Mouse (Mus musculus): ENCODE measurements at regions not wholly inside any gene's neighbourhood (a gene's known extent, or its start where the extent isn't known, plus 50 kb on each side); places are given as distances from the start of the nearest gene placed in this dataset.

DNA sequence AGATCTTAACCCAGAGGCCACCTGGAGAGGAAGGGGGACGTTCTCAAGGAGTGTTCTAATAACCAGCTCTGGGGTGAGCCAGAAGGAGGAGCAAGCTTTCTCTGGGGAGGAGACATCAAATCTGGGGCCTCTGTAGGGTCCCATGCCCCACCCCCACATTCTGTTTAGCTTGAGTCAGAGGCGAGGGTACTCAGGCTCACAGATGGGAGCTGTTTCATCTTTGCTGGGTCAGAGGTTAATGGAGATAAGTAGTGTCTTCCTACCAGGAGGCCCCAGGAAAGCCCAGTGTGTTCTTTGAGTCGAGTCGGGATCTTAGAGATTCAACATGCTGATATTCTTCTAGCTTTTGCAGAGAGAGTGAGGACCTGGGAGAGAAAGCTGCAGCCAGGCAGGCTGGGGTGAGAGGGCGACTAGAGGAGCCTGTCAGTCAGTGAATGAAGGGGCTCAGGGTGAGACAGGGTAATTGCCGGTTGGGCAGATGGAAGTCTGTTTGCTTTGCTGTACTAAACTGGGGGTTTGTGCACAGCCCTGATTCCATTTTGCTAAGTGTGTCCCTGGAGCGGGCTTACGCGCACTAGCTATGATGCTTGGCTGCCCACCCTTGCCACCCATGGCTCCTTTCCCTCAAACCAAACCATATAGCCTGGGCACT lies 124.0 kb downstream of the Dact1 start:
- 37% methylated on average over 9 of the region's 9 CpGs for WGBS
- Histone ChIP-seq H3K27ac (replicated peaks) (no peak overlapping the region), H3K27me3 (no peaks in the 10 kb centered on the region), H3K9ac (no peak overlapping the region), H3K4me1 (replicated peaks) (peaks cover 21% of the 10 kb centered on the region), H3K4me3 (no peak overlapping the region), H3K4me2 (no peak overlapping the region), H3K36me3 (no peaks in the 10 kb centered on the region), H3K9me3 (no peaks in the 10 kb centered on the region)
- ATAC-seq (ENCODE audit: low FRiP score, low read depth), result no peak

DNA sequence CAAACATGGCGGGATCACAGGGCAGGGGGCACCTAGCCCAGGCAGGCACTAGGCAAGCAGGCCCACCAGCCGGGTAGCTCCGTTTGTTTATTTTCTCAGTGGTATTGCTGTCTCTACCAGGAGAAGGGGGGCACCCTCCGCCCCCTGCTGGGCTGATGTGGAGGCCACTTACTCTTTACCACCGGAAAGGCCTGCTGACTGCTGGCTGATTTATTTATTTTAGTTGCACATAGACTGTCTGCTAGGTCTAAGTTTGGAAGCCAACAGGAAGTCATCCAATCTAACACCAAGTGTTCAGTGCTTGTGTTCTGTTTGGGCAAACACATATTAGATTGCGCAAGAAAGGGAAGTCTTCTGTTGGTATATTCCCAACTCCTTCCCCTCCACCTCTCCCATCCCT lies 128.6 kb downstream of the Dact1 start:
- no peak for ATAC-seq (ENCODE audit: low FRiP score, low read depth)
- Histone ChIP-seq H3K4me2 (no peak overlapping the region), H3K27ac (replicated peaks) (no peak overlapping the region), H3K27me3 (no peaks in the 10 kb centered on the region), H3K36me3 (no peaks in the 10 kb centered on the region), H3K4me1 (replicated peaks) (peaks cover 4% of the 10 kb centered on the region; the same call in 1 of the 2 replicates), H3K4me3 (no peak overlapping the region), H3K9me3 (no peaks in the 10 kb centered on the region), H3K9ac (no peak overlapping the region)
- WGBS, result 53% methylated on average over 6 of the region's 6 CpGs

DNA sequence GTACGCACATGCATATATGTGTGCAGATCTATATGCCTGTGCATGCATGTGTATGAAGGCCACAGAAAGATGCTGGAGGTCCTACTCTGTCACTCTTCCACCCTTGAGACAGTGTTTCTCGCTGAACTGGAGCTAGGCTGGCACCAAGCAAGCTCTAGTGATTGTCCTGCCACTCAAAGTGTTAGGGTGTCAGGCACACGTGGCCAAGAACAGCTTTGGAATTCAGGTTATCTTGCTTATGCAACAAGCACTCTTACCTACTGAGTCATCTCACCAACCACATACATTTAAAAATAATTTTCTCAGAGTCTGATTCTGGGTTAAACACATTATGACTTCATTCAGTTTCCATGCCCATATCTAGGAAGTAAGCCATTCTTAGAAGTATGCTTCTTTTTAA lies 131.2 kb downstream of the Dact1 start:
- H3K9me3 ChIP-seq, result no peaks in the 10 kb centered on the region
- no peaks in the 10 kb centered on the region for H3K4me1 ChIP-seq (replicated peaks)
- no peak for ATAC-seq (ENCODE audit: low FRiP score, low read depth)
- H3K9ac ChIP-seq, result no peak overlapping the region
- H3K36me3 ChIP-seq, result no peaks in the 10 kb centered on the region
- H3K27ac ChIP-seq (replicated peaks), result no peak overlapping the region
- no peak overlapping the region for H3K4me3 ChIP-seq
- H3K27me3 ChIP-seq, result no peaks in the 10 kb centered on the region
- H3K4me2 ChIP-seq, result no peak overlapping the region
- WGBS, result 93% methylated on average over 3 of the region's 3 CpGs

DNA sequence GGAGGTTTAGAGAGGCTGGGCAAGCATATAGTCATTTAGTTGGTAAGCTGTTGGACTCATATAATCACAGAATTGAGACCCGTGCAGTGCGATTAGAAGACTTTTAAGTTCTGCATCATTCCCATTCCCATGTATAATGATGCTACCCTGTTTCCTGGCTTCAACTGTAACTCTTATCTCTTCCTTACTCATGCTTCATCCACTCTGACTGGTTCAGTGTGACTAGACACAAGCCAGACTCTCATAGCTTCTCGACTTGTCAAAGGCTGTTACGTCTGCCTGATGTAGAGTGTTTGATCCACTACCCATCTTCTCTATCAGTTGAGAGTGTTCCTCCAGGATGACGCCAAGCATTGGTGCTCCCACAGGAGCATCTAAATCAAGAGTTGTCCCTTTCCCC lies 131.6 kb downstream of the Dact1 start:
- Histone ChIP-seq H3K27ac (replicated peaks) (no peak overlapping the region), H3K9ac (no peak overlapping the region), H3K27me3 (no peaks in the 10 kb centered on the region), H3K4me2 (no peak overlapping the region), H3K36me3 (no peaks in the 10 kb centered on the region), H3K9me3 (no peaks in the 10 kb centered on the region), H3K4me3 (no peak overlapping the region), H3K4me1 (replicated peaks) (0 out of 2 replicates have a peak, but pooled peaks cover 3% of the 10 kb centered on the region)
- ATAC-seq (ENCODE audit: low FRiP score, low read depth), result no peak
- WGBS, result 95% methylated on average over 5 of the region's 5 CpGs

DNA sequence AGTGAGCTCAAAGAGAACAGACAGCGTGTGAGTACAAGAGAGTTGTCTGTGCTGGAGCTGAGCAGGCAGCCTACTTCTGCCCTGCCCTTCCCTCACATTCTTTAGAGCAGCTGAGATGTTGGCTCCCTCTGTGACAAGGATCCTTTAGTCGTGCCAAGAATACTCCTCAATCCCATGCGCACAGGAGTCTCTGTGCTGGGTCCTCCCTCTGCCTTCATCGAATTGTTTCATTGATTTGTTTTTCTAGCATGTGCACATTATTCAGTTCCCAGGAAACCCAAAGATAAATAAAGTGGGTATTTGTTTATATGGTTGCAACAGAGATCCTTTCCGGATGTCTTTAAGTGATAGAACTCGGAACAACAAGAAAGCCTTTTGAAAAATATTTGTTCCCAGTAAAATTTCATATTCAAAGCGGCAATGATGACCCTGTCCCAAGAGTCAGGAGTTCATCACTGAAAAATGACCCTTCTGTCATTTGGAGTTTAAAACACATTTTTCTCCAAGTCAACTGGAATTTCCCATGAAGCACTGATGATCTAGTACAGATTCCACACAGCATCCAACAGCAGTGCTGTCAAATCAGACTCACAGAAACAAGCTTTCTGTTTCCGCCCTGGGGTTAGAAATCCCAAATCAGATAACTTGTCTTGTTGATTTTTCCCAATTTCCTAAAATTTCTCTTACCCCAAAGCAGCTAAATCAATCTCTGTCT lies 136.7 kb downstream of the Dact1 start:
- Histone ChIP-seq H3K4me3 (no peak overlapping the region), H3K36me3 (no peaks in the 10 kb centered on the region), H3K27me3 (no peaks in the 10 kb centered on the region), H3K27ac (replicated peaks) (no peak overlapping the region), H3K4me2 (no peak overlapping the region), H3K4me1 (replicated peaks) (0 out of 2 replicates have a peak, but pooled peaks cover 3% of the 10 kb centered on the region), H3K9me3 (no peaks in the 10 kb centered on the region), H3K9ac (no peak overlapping the region)
- ATAC-seq (ENCODE audit: low FRiP score, low read depth), result no peak
- WGBS, result 68% methylated on average over 8 of the region's 8 CpGs

DNA sequence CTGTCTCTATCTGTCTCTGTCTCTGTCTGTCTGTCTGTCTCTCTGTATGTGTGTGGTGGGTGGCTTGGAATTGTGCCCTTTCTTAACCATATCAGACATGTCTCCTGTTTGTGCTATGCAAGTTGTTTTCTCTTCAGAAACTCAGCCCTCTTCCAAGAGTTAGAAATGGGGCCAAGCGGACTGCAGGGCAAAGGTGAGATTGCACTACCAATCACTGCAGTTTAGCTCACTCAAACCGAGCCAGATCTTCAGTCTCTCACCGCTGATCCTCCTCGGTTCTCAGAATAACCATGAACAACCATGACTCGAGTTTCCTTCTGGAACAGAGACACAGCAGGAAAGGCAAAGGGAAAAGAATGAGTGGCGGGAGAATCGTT lies 137.2 kb downstream of the Dact1 start:
- no peak overlapping the region for H3K4me3 ChIP-seq
- no peak overlapping the region for H3K27ac ChIP-seq (replicated peaks)
- H3K27me3 ChIP-seq, result no peaks in the 10 kb centered on the region
- no peak overlapping the region for H3K9ac ChIP-seq
- no peak for ATAC-seq (ENCODE audit: low FRiP score, low read depth)
- H3K9me3 ChIP-seq, result no peaks in the 10 kb centered on the region
- 0 out of 2 replicates have a peak, but pooled peaks cover 3% of the 10 kb centered on the region for H3K4me1 ChIP-seq (replicated peaks)
- whole genome bisulfite sequencing, result 31% methylated on average over 7 of the region's 7 CpGs
- no peaks in the 10 kb centered on the region for H3K36me3 ChIP-seq
- H3K4me2 ChIP-seq, result no peak overlapping the region

DNA sequence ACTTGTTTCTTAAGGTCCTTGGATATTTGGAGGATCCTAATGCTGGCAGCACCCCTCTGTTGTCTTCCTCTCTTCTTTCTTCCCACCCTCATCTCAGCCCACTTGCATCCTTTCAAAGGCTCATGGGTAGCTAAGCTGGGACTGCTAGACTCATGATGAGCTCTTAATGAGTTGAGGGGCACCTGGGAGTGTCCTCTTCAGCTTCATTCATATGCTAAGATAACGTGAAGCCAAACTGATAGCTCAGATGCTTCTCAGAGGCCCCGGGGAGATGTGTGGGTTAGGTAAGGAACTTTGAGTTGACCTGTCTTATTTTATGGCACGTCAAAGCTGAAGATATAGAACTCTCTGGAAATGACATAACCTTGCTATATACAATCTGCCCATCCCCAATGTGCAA lies 139.3 kb downstream of the Dact1 start:
- no peak for ATAC-seq (ENCODE audit: low FRiP score, low read depth)
- 62% methylated on average over 3 of the region's 3 CpGs for WGBS

DNA sequence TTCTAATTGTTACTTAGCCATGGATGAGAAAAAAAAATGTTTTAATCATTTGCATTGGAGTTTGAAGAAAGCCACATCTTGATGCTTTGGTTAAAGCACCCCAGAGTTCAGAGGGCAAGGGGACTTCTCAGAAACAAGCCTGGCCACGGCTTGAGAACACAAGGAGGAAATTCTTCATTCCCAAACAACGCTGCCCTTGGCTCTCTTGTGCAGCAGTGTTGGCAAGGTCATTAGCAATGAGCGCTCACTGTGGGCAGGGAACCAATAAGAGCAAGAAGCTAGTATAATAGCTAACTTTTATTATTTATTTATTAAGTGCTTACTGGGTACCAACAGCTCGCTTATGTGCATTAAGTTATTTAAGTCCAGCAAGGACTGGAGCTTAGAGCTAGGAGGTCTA lies 140.4 kb downstream of the Dact1 start:
- ATAC-seq (ENCODE audit: low FRiP score, low read depth), result no peak
- no peak overlapping the region for H3K27ac ChIP-seq (replicated peaks)
- H3K27me3 ChIP-seq, result no peaks in the 10 kb centered on the region
- no peak overlapping the region for H3K9ac ChIP-seq
- H3K9me3 ChIP-seq, result no peaks in the 10 kb centered on the region
- no peak overlapping the region for H3K4me2 ChIP-seq
- H3K4me3 ChIP-seq, result no peak overlapping the region
- H3K4me1 ChIP-seq (replicated peaks), result 0 out of 2 replicates have a peak, but pooled peaks cover 3% of the 10 kb centered on the region
- H3K36me3 ChIP-seq, result no peaks in the 10 kb centered on the region
- 61% methylated on average over 4 of the region's 4 CpGs for WGBS

More for the DNA sequence above, 139.3 kb downstream of the Dact1 start:
- H3K4me2 ChIP-seq, result no peak overlapping the region
- no peaks in the 10 kb centered on the region for H3K36me3 ChIP-seq
- H3K4me1 ChIP-seq (replicated peaks), result 0 out of 2 replicates have a peak, but pooled peaks cover 3% of the 10 kb centered on the region
- H3K27me3 ChIP-seq, result no peaks in the 10 kb centered on the region
- H3K9ac ChIP-seq, result no peak overlapping the region
- H3K9me3 ChIP-seq, result no peaks in the 10 kb centered on the region
- H3K4me3 ChIP-seq, result no peak overlapping the region
- H3K27ac ChIP-seq (replicated peaks), result no peak overlapping the region

DNA sequence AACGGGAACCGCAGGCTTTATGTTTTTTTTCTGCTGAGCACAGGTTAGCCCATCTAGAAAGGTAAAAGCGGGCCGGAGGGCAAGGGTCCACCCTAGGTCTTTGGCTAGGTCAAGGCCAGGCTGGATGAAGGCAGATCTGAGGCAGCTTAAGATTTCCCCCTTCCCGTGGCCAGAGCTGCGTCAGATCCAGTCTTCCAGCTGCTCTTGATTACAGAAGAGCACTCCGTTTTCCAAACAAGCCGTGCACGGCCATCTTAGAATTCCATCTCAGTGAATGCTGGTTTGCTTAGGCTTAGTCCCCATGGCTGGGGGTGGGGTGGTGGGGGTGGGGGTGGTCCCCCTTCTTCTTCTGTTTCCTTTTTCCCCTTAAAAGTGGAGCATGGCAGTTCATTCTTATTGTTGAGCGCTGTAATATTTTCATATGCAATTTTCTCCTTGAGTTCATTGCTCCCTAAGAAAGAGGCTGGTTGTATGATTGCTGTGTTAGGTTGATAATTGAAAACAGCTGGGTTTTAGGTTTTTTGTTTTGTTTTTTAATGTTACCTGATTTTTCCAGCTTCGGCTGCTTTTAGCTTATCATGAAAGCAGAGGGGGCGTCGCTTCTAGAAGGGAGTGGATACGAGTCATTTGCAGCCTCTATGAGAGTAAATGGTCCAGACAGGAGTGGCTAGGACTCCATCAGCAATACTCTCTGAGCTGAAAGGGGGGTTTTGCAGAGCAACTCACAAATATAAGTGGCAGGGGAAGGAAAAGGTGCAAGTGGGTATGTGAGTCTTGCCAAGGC lies 141.2 kb downstream of the Dact1 start:
- WGBS, result 84% methylated on average over 14 of the region's 14 CpGs
- Histone ChIP-seq H3K9ac (no peak overlapping the region), H3K36me3 (no peaks in the 10 kb centered on the region), H3K9me3 (no peaks in the 10 kb centered on the region), H3K4me1 (replicated peaks) (0 out of 2 replicates have a peak, but pooled peaks cover 3% of the 10 kb centered on the region), H3K4me3 (no peak overlapping the region), H3K27ac (replicated peaks) (no peak overlapping the region), H3K4me2 (no peak overlapping the region), H3K27me3 (no peaks in the 10 kb centered on the region)
- no peak for ATAC-seq (ENCODE audit: low FRiP score, low read depth)

DNA sequence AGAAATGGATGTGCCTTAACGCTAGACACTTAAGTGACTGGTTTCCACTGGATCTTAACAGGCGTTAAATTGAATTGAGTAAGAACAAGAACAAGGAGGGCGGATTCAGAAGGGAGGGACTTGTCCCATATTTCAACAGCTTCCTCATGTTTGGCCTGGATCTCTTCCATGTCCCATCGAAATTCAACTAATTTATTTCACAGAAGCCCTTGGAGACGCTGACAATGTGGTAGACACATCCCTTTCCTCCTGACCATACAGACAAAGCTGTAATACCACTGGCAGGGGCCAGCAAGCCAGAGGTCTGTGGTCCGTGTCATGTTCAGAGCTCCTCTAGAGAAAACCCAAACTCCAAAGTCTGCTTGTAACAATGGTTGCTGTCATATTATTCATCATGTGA lies 147.2 kb downstream of the Dact1 start:
- H3K27me3 ChIP-seq, result no peaks in the 10 kb centered on the region
- no peak for ATAC-seq (ENCODE audit: low FRiP score, low read depth)
- no peak overlapping the region for H3K4me2 ChIP-seq
- H3K9me3 ChIP-seq, result no peaks in the 10 kb centered on the region
- no peak overlapping the region for H3K9ac ChIP-seq
- H3K27ac ChIP-seq (replicated peaks), result no peak overlapping the region
- no peaks in the 10 kb centered on the region for H3K4me1 ChIP-seq (replicated peaks)
- WGBS, result 73% methylated on average over 6 of the region's 6 CpGs
- no peaks in the 10 kb centered on the region for H3K36me3 ChIP-seq
- H3K4me3 ChIP-seq, result no peak overlapping the region

DNA sequence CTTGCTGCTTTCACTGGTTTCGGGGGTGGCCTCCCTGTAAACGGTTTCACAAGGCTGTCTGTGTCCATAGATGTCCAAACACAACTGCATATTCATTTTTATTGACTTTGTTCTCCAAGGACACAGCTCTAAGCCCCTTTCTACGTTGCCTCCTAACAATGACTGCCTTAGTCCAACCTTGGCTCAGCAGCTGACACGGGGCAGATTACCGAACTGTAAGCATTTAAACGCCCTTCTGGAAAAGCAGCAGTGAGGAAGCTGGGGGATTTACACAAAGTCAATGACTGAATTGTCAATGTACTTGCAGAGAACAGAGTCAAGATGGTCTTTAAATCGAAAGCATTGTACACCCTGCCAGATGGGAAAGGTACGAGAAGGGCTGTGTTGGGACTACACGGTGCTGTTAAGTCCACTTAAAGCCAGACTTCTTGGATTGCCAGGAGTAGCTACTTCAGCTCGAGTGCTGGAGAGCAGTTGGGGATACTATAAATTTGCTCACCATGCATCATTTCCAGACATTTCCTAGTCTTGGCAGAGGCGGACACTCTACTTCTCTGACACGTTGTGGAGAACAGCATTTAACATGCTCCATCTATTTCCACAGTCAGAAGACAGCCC lies 149.0 kb downstream of the Dact1 start:
- no peaks in the 10 kb centered on the region for H3K27me3 ChIP-seq
- H3K9ac ChIP-seq, result no peak overlapping the region
- no peak overlapping the region for H3K27ac ChIP-seq (replicated peaks)
- no peaks in the 10 kb centered on the region for H3K36me3 ChIP-seq
- no peak for ATAC-seq (ENCODE audit: low FRiP score, low read depth)
- no peaks in the 10 kb centered on the region for H3K9me3 ChIP-seq
- no peaks in the 10 kb centered on the region for H3K4me1 ChIP-seq (replicated peaks)
- H3K4me2 ChIP-seq, result no peak overlapping the region
- 69% methylated on average over 12 of the region's 12 CpGs for WGBS
- H3K4me3 ChIP-seq, result no peak overlapping the region

DNA sequence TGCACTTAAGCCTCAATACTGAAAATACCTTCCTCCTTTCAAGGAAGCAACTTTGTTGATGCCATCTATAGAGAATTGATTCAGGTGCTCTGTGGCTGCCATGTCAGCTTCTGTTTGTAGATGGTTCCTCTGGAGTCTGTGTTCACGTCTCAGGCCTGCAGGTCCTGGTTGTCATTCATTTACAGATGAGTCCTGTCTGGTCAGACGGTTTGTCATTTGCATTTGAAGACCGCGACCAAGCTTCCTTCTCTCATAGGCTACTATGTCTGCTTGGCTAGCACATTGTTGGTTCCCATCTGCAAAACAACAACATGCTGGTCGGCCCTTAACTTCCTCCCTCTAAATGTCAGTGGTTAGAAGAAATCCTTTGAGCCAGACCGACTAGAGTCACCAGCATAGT lies 151.0 kb downstream of the Dact1 start:
- H3K4me3 ChIP-seq, result no peak overlapping the region
- no peaks in the 10 kb centered on the region for H3K9me3 ChIP-seq
- H3K9ac ChIP-seq, result no peak overlapping the region
- 34% methylated on average over 6 of the region's 6 CpGs for WGBS
- no peaks in the 10 kb centered on the region for H3K27me3 ChIP-seq
- H3K27ac ChIP-seq (replicated peaks), result no peak overlapping the region
- ATAC-seq (ENCODE audit: low FRiP score, low read depth), result no peak
- no peak overlapping the region for H3K4me2 ChIP-seq
- no peaks in the 10 kb centered on the region for H3K4me1 ChIP-seq (replicated peaks)
- no peaks in the 10 kb centered on the region for H3K36me3 ChIP-seq
